Mouse (Mus musculus): ENCODE data around the gene Pla2g4e. TPM values are rescaled to one million over a fixed set of nuclear protein-coding genes. Genes with fewer than 3 reads are reported as not detected.

Pla2g4e gene
- 0.15 TPM for polyA plus RNA-seq (2014; fragmentation: Illumina TruSeq; extraction: RNeasy Lipid Tissue Mini Kit (QIAGEN cat#74804); ENCODE audit: low read depth, low replicate concordance)

DNA sequence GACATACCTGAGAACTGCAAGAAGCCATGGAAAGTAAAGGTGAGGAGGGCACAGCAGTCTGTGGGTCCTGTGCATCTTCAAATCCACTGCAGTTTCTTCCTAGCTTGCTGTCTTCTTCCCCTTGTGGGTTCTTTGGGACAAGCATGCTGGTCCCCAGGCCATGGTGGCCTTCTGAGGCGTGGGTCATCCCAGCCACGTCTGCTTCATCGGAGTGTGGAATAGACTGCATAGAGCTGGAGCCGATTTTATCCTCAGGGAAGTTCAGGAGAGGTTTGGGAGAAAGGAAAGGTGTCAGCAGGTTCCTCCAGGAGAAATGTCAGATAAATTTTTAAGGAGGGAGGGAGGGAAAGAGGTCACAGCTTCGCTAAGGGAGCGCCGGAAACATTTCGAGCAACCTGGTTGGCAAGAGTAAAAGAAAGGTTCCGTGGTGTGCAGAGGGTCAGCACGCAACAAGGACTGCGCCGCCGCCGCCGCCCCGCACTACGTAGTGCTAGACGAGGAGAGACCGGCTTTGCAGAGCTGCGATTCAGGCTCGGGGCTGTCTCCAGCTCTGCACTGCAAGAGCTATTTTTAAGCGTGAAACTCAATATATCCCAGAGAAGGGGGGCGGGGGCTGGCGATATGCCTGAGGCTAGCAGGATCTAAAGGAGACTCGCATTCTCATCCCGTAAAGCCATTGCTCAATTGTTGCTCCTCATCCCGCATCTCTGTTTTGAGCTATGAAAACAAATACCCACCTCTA, at the start of gene Pla2g4e:
Gene Pla2g4e (minus strand): TSS at position 657 of the 742 bp plus-strand sequence.

DNA sequence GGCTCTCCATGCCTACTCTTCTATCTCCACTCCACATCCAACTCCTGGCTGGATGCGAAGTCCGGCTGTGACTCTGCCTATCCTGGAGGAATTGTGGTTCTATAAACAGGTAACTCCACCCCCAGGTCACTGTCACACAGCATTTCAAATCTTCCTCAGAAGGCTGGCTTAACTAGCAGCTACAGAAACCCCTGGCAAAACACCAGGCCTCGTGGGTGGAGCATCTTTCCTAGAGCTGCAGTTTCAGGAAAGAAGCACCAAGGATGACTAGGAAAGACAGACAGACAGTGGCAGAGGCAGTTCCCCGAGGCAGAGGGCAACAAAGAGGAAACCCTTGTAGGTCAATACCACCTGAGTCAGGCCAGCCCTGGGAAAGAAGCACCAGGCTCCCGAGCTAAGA, 43.9 kb upstream of the Pla2g4e start, which contains the start of gene Pla2g4d:
Gene Pla2g4d (minus strand): TSS at position 203 of the 400 bp plus-strand sequence.

DNA sequence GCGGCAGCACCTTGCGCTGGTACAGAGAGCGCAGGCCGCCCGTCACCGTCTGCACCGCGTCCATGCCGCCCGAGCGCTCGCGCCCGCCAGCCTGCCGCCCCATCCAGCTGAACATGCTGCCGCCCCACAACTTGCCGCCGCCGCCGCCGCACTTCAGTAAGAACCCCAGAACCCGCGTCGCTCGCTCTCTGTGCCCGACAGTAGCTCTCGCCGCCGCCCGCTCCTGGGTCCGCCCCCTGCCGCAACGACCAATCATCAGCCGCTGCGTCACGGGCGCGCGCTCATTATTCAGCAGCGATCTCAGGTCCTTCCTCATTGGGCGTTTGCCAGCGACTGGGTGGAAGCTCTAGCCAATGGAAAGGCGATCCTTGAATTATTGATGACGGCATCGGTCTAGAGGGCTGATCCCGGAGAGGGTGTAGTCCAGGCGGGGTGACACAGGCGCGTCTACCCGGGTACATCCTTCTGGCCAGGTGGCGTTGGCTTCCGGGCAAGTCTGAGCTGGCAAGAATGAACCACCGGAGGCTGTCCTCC, 90.7 kb downstream of the Pla2g4e start, which contains the start of gene Ehd4:
Gene Ehd4 (minus strand): TSS at position 246 of the 534 bp plus-strand sequence.

Other genes with a start within 250 kb of the Pla2g4e start
- 7.0 TPM for gene Jmjd7, start 217.9 kb downstream of the Pla2g4e start, polyA plus RNA-seq (2014; fragmentation: Illumina TruSeq; extraction: RNeasy Lipid Tissue Mini Kit (QIAGEN cat#74804); ENCODE audit: low read depth, low replicate concordance)
- 2.1 TPM for gene Gm28042, start 217.8 kb downstream of the Pla2g4e start, polyA plus RNA-seq (2014; fragmentation: Illumina TruSeq; extraction: RNeasy Lipid Tissue Mini Kit (QIAGEN cat#74804); ENCODE audit: low read depth, low replicate concordance)
- 2.6 TPM for gene Pla2g4b, start 211.9 kb downstream of the Pla2g4e start, polyA plus RNA-seq (2014; fragmentation: Illumina TruSeq; extraction: RNeasy Lipid Tissue Mini Kit (QIAGEN cat#74804); ENCODE audit: low read depth, low replicate concordance)
- gene Ehd4, start 90.7 kb downstream of the Pla2g4e start, polyA plus RNA-seq (2014; fragmentation: Illumina TruSeq; extraction: RNeasy Lipid Tissue Mini Kit (QIAGEN cat#74804); ENCODE audit: low read depth, low replicate concordance), result 26.5 TPM
- gene Pla2g4d, start 43.9 kb upstream of the Pla2g4e start, polyA plus RNA-seq (2014; fragmentation: Illumina TruSeq; extraction: RNeasy Lipid Tissue Mini Kit (QIAGEN cat#74804); ENCODE audit: low read depth, low replicate concordance), result 0.20 TPM
- gene Pla2g4f, start 68.8 kb upstream of the Pla2g4e start, polyA plus RNA-seq (2014; fragmentation: Illumina TruSeq; extraction: RNeasy Lipid Tissue Mini Kit (QIAGEN cat#74804); ENCODE audit: low read depth, low replicate concordance), result 9.0 TPM
- gene Vps39, start 107.8 kb upstream of the Pla2g4e start, polyA plus RNA-seq (2014; fragmentation: Illumina TruSeq; extraction: RNeasy Lipid Tissue Mini Kit (QIAGEN cat#74804); ENCODE audit: low read depth, low replicate concordance), result 25.9 TPM
- gene Ganc, start 158.6 kb upstream of the Pla2g4e start, polyA plus RNA-seq (2014; fragmentation: Illumina TruSeq; extraction: RNeasy Lipid Tissue Mini Kit (QIAGEN cat#74804); ENCODE audit: low read depth, low replicate concordance), result 24.4 TPM
- gene Tmem87a, start 158.8 kb upstream of the Pla2g4e start, polyA plus RNA-seq (2014; fragmentation: Illumina TruSeq; extraction: RNeasy Lipid Tissue Mini Kit (QIAGEN cat#74804); ENCODE audit: low read depth, low replicate concordance), result 27.8 TPM
- 12.7 TPM for gene Capn3, start 210.7 kb upstream of the Pla2g4e start, polyA plus RNA-seq (2014; fragmentation: Illumina TruSeq; extraction: RNeasy Lipid Tissue Mini Kit (QIAGEN cat#74804); ENCODE audit: low read depth, low replicate concordance)